Mouse (Mus musculus): ENCODE data around the gene Hdhd5.

Gene Hdhd5

DNA sequence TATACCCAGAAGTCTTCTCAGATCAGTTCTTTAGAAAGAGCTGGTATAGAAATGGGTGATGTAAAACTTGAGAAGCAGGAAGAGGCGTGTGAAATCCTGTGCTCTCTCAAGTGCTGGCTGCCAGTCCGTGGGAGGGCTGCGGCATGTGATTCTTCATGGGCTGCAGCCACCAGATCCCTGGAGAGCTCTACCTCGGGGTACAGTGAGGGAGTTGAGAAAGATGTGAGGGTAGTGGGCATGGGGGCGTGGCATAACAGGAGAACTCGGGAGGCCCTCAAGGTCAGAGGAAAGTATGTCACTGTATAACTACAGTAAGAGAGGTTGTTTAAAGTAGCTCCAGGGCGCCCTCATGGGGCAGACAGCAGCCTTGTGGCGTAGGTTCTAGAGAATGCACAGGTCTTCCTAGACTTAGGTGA, 47.9 kb downstream of the Hdhd5 start:
- peak; percentile 70 for DNase-seq (ENCODE audit: low spot score)

DNA sequence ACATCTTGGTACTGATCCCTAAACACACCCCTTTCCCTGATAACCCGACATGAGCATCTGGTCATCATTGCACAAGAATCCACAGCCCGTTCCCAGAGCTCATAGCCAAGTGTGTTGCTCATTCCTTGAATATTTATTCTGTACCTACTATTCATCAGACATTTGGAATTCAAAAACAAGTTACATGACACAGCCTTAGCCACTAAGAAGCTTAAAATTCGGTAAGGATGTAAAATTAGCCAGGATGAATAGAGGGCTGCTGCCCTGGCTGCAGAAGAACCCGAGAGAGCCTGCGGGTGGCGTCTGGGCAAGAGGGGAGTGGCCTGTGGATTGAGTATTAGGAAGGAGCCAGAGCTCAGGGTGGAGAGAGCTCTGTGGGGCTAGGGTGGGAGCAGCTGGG, 48.4 kb downstream of the Hdhd5 start:
- no peak for DNase-seq (ENCODE audit: low spot score)

DNA sequence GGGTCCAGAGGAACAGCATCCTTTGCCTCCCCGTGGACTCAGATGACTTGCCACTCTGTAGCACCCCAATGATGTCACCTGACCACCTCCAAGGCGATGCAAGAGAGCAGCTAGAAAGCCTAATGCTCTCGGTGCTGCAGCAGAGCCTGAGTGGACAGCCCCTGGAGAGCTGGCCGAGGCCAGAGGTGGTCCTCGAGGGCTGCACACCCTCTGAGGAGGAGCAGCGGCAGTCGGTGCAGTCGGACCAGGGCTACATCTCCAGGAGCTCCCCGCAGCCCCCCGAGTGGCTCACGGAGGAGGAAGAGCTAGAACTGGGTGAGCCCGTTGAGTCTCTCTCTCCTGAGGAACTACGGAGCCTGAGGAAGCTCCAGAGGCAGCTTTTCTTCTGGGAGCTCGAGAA, 49.1 kb downstream of the Hdhd5 start:
- no peak for DNase-seq (ENCODE audit: low spot score)

DNA sequence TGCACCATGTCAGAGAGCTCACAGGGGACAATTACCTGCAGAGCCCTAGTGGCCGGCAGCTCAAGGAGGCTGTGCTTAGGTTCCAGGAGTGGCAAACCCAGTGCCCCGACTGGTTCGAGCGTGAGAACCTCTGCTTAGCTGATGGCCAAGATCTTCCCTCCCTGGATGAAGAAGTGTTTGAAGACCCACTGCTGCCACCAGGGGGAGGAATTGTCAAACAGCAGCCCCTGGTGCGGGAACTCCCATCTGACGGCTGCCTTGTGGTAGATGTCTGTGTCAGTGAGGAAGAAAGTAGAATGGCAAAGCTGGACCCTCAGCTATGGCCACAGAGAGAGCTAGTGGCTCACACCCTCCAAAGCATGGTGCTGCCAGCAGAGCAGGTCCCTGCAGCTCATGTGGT, 49.6 kb downstream of the Hdhd5 start:
- no peak for DNase-seq (ENCODE audit: low spot score)

DNA sequence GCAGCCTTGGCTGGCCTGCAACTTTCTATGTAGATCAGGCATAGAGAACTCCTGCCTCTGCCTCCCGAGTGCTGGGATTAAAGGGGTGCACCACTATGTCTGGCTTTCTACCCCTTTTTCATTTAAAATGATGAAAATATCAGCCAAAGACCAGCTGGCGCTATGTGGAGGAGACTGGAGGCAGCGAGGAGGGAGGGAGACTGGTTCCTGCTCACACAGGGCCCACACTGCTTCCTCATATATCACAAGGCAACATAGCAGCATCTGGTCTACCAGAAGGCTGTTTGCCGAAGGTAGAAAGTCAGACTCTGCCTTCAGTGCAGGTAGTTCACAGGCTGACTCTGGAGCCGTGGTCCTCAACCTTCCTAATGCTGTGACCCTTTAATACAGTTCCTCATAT, 50.8 kb downstream of the Hdhd5 start:
- no peak for DNase-seq (ENCODE audit: low spot score)

DNA sequence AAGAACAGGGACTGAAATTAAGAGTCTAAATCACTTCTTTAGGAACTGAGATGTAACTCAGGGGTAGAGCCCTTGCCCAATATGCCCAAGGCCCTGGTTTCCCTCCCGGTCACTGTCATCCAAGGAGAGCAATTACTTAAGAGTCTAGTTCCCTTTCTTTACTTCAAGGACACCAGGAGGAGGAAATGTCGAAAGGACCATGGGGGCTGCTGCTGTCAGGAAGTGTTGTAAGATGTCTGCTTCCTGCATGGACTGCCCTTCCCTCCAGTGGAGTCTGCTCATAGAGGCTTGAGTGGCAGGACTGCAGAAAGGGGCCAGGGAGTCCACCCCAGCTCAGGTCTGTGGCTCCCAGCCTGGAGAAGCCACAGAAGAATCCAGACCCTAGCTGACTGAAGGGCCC, 51.8 kb downstream of the Hdhd5 start:
- peak; percentile 59 for DNase-seq (ENCODE audit: low spot score)

DNA sequence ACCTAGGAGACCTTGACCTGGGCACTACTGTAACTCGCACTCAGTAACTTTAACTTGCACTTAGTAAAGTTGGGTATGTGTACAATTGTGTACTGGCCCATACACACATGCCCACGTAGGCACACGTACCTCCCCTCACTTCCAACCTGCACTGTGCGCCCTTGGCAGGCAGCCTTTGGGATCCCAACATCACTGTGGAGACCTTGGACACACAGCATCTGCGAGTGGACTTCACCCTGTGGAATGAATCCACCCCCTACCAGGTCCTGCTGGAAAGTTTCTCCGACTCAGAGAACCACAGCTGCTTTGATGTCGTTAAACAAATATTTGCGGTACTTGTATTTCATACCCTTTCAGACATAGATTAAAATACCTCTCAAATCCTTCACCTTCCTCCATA, 55.8 kb downstream of the Hdhd5 start:
- no peak for DNase-seq (ENCODE audit: low spot score)

DNA sequence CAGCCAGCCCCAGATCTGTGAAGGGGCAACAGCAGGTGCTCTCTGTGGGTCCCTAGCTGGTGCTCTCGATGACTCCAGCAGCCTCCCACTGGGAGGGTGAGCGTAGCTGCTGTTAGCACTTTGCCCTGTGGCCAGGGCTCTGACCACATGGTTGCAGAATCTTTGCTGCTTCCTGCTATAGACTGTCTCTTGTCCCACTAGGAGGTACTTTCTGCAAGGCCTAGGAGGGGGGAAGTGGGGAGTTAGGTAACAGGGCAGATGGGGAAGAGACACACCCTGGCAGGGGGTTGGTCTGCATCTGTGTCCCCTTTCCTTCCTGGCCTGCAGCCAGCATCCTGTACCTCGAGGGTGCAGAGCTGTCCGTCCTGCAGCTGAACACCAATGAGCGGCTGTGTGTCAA, 57.7 kb downstream of the Hdhd5 start:
- peak; percentile 73 for DNase-seq (ENCODE audit: low spot score)

DNA sequence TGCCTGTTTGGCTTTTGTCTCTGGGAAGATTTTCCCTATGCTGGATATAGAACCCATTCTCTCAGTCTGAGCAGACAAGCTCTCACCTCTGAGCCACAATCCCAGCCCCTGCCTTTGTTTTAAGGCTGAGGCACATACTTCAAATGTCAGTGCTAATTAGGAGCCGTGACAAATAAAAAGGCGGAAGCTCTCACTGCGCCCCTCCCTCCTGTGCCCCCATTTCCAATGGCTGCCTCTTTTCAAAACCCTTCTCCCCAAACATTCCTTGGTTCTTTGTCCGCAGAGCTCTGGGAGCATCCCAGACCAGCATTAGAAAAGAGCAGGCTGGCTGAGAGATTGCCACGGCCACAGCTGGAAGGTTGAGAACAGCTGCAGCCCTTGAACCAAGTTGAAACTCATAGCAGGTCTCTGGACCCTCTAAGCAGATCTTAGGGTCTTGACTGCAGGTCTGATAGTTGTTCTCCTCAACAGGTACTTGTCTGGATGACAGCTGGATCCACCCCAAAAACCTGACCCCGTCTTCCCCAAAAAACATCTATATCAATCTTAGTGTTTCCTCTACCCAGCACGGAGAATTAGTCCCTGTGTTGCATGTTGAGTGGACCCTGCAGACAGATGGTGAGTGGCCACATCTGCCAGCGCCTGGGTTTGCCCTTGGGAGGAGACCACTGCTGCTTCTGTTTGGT, 58.5 kb downstream of the Hdhd5 start:
- no peak for DNase-seq (ENCODE audit: low spot score)

DNA sequence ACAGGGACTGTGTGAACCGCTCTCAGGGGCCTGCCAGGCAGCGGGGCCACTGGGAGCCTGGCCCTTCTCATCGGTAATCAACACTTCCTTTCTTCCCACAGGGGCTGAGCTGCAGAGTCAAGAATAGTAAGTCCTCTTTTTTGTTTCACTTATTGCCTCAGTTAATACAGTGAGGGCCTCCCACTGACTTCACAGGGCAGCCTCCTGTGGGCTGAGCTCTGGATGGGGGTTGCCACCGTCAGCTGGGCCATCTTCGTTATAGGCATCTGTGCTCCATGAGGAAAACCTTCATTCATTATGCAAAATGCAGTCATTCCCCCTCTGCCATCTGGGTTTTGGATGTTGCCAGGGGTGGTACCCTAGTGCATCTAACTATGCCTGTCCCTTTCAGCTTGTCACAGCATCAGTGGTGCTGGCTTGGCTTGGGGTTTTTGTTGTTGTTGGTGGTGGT, 59.1 kb downstream of the Hdhd5 start:
- no peak for DNase-seq (ENCODE audit: low spot score)

DNA sequence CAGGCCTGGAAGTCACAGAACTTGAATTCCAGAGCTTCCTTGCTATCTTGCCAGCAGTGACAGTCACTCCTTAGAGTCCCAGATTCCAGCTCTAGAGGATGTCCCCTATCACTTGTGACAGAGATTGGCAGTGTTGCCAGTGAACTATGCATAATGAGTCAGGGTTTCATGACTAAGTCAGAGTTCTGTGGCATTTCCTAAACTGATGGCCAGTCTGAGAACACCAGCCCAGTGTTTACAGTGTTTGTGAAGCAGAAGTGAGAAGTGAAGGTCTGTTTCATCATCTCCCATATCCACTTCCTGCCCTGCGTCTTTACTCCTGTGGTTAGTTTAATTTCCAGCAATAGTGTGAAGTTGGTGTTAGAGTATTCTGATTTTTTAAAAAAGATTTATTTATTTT, 60.5 kb downstream of the Hdhd5 start:
- peak; percentile 57 for DNase-seq (ENCODE audit: low spot score)

DNA sequence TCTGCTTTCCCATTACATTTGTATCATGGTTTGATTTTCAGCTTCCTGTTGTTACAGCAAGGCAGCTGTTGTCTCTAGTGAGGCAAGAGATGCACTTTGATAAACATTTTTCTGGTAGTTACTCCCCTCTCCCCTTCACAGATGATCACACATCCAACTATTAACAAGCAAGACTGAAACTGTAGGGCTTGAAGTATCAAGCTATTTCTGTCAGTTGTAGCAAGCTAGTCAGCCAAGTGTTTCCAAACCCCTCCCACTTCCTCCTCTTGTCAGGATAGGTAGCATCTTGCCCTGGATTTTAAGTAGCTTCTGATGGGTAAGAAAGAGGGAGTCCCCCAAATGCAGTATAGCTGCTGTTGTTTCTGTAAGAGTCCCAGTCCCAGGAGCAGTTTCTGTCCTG, 61.3 kb downstream of the Hdhd5 start:
- no peak for DNase-seq (ENCODE audit: low spot score)

DNA sequence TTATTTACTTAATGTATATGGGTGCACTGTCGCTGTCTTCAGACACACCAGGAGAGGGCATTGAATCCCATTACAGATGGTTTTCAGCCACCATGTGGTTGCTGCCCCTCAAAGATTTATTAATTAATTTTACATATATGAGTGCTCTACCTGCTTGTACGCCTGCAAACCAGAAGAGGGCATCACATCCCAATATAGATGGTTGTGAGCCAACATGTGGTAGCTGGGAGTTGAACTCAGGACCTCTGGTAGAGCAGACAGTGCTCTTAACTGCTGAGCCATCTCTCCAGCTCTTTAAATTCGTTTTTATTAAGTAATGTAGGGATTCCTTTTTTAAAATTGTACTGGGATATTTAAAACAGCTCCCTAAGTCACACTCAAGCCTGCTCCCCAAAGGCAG, 61.9 kb downstream of the Hdhd5 start:
- DNase-seq (ENCODE audit: low spot score) = no peak

DNA sequence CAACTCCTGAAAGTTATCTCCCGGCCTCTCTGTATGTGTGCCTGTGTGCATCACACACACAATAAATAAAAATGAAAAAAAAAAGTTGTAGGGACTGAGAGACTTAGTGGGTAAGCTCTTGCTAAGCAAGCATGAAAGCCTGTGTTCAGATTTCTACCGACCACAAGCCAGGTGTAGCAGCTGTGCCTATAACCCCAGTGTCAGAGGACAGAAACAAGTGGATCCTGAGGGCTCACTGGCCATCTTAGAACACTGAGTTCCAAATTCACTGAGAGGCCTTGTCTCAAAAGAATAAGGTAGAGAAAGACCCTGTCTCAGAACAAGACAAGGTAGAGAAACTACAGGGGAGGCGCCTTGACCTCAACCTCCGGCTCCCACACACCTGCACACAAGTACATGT, 62.9 kb downstream of the Hdhd5 start:
- DNase-seq (ENCODE audit: low spot score) = no peak

DNA sequence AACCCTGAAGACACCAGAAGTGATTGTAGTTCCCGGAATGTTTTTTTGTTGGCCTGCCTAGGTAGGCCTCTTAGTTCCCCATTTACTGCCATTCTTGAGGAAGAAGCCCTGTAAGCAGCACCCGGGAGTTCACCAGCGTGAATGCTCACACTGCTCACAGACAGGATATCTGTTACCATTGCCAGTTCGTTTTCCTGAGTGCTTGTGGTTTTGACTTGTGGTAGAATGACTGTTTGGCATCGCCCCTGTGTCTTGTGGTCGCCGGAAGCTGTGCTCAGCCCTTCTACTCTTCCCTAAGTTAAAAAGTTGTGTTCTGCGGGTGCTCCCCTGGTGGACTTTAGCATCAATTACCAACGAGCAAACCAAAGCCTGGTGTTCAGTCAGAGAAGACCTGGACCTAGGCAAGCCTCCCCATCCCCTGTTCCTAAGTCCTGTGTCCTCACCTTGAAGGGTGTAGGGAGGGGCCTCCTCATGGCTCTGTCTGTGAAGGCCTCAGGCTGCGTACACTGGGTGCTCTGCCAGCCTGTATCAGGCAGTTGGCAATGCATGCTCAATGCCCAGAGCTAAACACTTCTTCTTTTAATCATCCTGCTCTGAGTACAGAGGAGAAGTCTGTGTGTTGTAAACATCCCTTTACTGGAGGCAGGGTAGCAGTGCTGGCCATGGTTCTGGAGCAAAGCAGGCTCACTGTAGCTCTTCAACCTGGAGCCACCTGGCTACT, 64.3 kb downstream of the Hdhd5 start:
- peak; percentile 61 for DNase-seq (ENCODE audit: low spot score)

DNA sequence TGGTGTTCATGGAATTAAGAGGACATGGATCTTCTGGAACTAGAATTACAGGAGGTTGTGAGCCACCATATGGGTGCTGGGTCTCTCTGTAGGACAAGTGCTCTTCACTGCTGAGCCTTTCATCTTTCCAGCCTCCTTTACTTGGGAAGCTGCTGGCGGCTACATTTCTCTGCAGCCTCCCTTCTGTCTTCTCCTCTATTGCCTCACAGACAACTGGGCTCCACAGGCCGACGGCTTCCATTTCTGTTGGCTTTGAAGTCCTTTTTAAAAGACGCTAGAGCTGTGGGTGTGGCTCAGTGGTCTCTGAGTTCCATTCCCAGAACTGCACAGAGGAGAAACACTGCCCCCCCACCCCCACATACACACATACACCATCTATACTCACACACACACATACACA, 65.7 kb downstream of the Hdhd5 start:
- DNase-seq (ENCODE audit: low spot score) = no peak

DNA sequence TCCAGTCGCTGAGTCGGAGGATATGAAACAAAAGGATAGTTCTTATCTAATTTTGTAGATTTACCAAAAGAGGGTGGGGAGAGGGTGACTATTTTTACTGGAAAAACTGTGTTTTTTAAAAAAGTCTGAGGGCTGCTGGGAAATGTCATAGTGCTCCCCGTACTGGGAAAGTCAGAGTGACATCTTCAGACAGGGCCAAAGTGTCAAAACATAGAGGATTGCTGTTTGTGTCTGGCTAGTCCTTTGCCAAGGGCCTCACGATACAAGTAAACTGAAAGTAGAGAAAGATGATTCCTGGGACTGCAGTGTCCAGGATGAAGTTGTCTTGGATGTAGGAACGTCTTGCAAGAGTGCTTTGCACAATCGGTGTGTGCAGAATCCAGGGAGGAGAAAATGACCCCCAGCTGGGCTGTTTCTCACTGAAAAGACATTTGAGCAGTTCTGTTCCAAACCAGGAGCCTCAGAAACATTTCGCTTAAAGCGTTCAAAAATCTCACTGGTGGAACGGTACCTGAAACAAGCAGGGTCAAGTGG, 66.6 kb downstream of the Hdhd5 start:
- no peak for DNase-seq (ENCODE audit: low spot score)

DNA sequence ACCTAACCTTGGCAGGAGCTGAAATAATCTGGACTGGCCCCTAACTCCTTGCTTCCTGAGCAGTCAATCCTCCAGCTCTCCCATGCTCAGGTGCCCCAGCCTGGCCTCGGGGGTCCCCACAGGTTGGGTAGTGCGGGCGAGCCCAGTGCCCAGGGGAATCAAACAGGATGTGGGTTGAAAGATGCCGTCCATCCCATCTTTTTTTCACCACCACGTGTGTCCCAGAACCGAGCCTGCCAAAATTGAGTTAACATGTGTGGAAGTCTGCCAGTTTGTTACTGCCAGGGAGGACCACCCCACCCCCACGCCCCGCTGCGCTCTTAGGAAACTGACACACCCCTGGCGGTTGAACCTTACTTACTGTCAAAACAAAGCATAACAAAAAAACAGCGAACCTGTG, 67.2 kb downstream of the Hdhd5 start:
- DNase-seq (ENCODE audit: low spot score) = peak; percentile 41

DNA sequence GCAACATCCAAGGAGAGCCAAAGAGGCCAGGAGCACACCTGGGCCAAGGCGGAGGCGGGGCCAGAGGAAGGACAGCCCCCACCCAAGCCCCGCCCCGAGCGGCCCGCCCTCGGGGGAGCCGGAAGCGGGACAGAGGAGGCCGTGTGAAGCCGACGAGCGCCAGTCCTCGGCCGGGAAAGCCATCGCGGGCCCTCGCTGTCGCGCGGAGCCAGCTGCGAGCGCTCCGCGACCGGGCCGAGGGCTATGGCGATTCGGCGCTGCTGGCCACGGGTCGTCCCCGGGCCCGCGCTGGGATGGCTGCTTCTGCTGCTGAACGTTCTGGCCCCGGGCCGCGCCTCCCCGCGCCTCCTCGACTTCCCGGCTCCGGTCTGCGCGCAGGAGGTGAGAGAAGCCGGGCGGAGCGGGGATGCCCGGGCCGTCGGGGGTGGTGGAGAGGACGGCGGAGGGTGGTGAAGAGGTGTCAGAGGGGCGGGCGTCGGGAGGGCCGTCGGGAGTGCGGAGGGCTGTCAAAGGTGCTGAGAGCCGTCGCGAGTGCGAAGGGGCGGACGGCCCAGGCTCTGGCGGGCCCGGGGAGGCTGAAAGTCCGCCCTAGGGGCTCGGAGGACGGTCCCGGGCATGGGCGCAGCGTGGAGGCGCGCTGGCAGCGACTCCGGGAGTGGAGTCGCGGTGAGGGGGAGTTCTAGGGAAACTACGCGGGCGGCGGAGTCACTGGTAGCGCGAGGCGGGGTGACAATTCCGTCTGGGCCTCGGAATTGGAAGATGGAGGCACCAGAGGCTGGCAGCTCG, 67.8 kb downstream of the Hdhd5 start, which contains the start of gene Il17ra:
Gene Il17ra, plus strand, starts transcription at position 162 of the 786 bp plus-strand sequence.
- peak; percentile 85 for DNase-seq (ENCODE audit: low spot score)

DNA sequence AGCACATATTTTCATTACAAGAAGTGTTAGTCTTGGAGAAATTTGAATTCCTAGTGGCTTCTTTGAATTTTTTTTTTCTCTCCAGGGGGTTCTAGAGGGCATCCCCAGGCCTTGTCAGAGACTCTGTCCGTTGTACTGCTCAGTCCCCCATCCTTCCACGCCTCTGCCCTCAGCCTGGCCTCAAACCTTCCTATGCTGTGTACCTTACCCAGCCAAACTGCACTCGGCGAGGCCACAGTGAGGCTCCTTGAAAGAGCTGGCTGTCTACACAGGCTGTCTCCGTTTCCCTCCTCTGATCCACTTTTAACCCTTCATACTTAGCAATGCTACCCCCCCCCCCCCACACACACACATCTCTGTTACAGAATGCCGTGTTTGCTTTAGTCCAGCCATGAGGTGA, 68.9 kb downstream of the Hdhd5 start:
- no peak for DNase-seq (ENCODE audit: low spot score)

DNA sequence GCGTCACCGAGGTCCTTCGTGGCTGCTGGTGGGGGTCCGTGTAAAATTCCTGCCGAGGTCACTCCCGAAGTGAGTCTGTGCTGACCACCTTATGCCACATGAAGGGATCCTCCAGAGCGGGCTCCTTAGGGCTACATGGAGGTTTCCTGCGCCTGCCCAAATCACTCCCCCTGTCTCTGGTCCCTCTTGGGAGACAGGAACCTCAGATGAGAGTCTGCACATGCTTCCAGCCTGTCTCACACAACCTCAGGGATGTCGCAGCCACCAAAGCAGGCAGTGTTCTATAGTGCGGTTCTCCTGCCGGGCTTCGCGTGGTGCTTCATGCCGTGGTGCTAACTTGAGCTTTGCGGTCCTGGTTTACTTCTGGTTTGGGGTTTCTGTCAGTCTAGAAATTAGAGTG, 69.9 kb downstream of the Hdhd5 start:
- no peak for DNase-seq (ENCODE audit: low spot score)
